Mouse (Mus musculus) ovary, postnatal 10 days (tissue): ENCODE data around the gene Klk1b4.

Source experiments
- DNase-seq: peaks from one replicate; pipeline ENCODE4 v3.0.0; 2022; ENCODE audit warnings: low spot score

The Klk1b4 gene

GRCm38 (mm10) chr7:44253023-44253616 lies 45.9 kb downstream of the Klk1b4 start:
- DNase-seq: no peak

GRCm38 (mm10) chr7:44254930-44255329 lies 47.7 kb downstream of the Klk1b4 start:
- DNase-seq: no peak

- no peak for DNase-seq
Observed at GRCm38 (mm10) chr7:44257278-44257677, 50.0 kb downstream of the Klk1b4 start, which contains the start of gene Acp4. Gene Acp4, minus strand, starts transcription at chr7:44257378.

GRCm38 (mm10) chr7:44260410-44260809 lies 53.2 kb downstream of the Klk1b4 start:
- DNase-seq: no peak

- DNase-seq: no peak
Observed at GRCm38 (mm10) chr7:44261147-44261546, 53.9 kb downstream of the Klk1b4 start, which contains the start of gene Gm15517. Gene Gm15517, plus strand, starts transcription at chr7:44261447.
